9 mouse cellular contexts compared by ENCODE assay signal in genomic region chr9:63462296-63462695, GRCm38 (mm10).
DNase-seq lines count a peak whose midpoint lies in the region; ATAC-seq and TF ChIP-seq lines count a peak whose summit lies in the region.
"Had no signal": no experiment of that assay in that cellular context is flagged by ENCODE, and none has a peak within 500 bp of the region (broad histone marks: within the 10 kb centered on the region; RNA-seq: fewer than 3 reads in every experiment).

No protein-coding gene starts in this region.

- no peak for TF ChIP-seq EP300 in CH12.LX (IDR thresholded peaks at IDR 0.05; ENCODE audit: low read length)

- no peaks in the 10 kb centered on the region for H3K4me1 ChIP-seq in CH12.LX (ENCODE audit: control insufficient read depth in 1 of 2, insufficient read depth in 2 of 2)
- H3K4me1 ChIP-seq in lung, embryonic 14.5 days (ENCODE audit: insufficient read depth): no peaks in the 10 kb centered on the region
- H3K4me1 ChIP-seq: megakaryocyte, embryonic 14.5 days had no signal

- peak; percentile 86 to 93 for TF ChIP-seq CTCF in CH12.LX (conservative IDR thresholded peaks at IDR 0.05 in 1 of 2, IDR thresholded peaks at IDR 0.05 in 1 of 2; ENCODE audit: low read depth in 2 of 2, low read length in 2 of 2)
- TF ChIP-seq CTCF in lung, embryonic 14.5 days (IDR thresholded peaks at IDR 0.05; ENCODE audit: low read depth): peak; percentile 86

- peak; percentile 84 for DNase-seq in CD4-positive, CD25-positive, alpha-beta regulatory T cell, adult 2 months (ENCODE audit: low read depth, low spot score)
- DNase-seq in CH12.LX (ENCODE audit: extremely low read depth): peak; percentile 73
- DNase-seq in c-Kit-negative CD71-positive TER-119-positive erythroid progenitor cells, embryonic 14.5 days (ENCODE audit: low read depth, low spot score): peak; percentile 39
- DNase-seq in kidney, postnatal 4 days: peak; percentile 79 to 83
- peak; percentile 93 for DNase-seq in lung, embryonic 14.5 days
- peak; percentile 84 for DNase-seq in right cerebral cortex, postnatal 4 days

- TF ChIP-seq RAD21 in CH12.LX (IDR thresholded peaks at IDR 0.05; ENCODE audit: low read depth, low read length): peak; percentile 76

- no peaks in the 10 kb centered on the region for H3K27me3 ChIP-seq in CH12.LX (replicated peaks)
- no peaks in the 10 kb centered on the region for H3K27me3 ChIP-seq in lung, embryonic 14.5 days (ENCODE audit: insufficient read depth, low read length)

- dilution Hi-C loops in CH12.LX (cut with MboI; ENCODE audit: extremely low pct_ligation_motif_present, extremely low pct_unique_long_range_greater_than_20kb, low sequenced_read_pairs): no loop called here

- no peak overlapping the region for H3K4me3 ChIP-seq in CH12.LX (replicated peaks in 1 of 3; ENCODE audit: low read depth in 2 of 3, low read length in 2 of 3, poor library complexity in 1 of 3)
- H3K4me3 ChIP-seq in lung, embryonic 14.5 days (ENCODE audit: low read depth, low read length): no peak overlapping the region
- H3K4me3 ChIP-seq: megakaryocyte, embryonic 14.5 days had no signal

- no peaks in the 10 kb centered on the region for H3K36me3 ChIP-seq in CH12.LX (replicated peaks in 1 of 2; ENCODE audit: control insufficient read depth in 1 of 2, insufficient read depth in 1 of 2, low read length in 1 of 2)
- H3K36me3 ChIP-seq in lung, embryonic 14.5 days (ENCODE audit: insufficient read depth): no peaks in the 10 kb centered on the region

- H3K9ac ChIP-seq in CH12.LX (ENCODE audit: insufficient read depth, low read depth): no peak overlapping the region
- H3K9ac ChIP-seq in lung, embryonic 14.5 days: no peak overlapping the region

- no peak overlapping the region for H3K27ac ChIP-seq in CH12.LX (ENCODE audit: insufficient read depth, low read depth)
- no peak overlapping the region for H3K27ac ChIP-seq in lung, embryonic 14.5 days (ENCODE audit: low read depth)

- ATAC-seq in CD4-positive, CD25-positive, alpha-beta regulatory T cell, adult 4 months: no peak
- ATAC-seq in frontal cortex, adult (ENCODE audit: low TSS enrichment): peak; percentile 62; the same call in 1 of the 2 replicates
- ATAC-seq in lung, embryonic 14.5 days (ENCODE audit: insufficient read depth): no peak

- no peak for TF ChIP-seq POLR2A in CH12.LX (IDR thresholded peaks at IDR 0.05; ENCODE audit: low read depth, low read length)

- no peaks in the 10 kb centered on the region for H3K9me3 ChIP-seq in CH12.LX (replicated peaks; ENCODE audit: low read length)
- no peaks in the 10 kb centered on the region for H3K9me3 ChIP-seq in lung, embryonic 14.5 days (ENCODE audit: low read depth, low read length)
- H3K9me3 ChIP-seq: megakaryocyte, embryonic 14.5 days had no signal

- 61% methylated on average over 2 of the region's 2 CpGs for WGBS in lung, embryonic 14.5 days

- no peak overlapping the region for H3K4me2 ChIP-seq in CH12.LX (ENCODE audit: insufficient read depth, low read depth, poor library complexity, severe bottlenecking)
- H3K4me2 ChIP-seq in lung, embryonic 14.5 days: no peak overlapping the region

- in situ Hi-C loops in CH12.LX (cut with MboI; ENCODE audit: low pct_ligation_motif_present, low pct_unique_long_range_greater_than_20kb, low sequenced_read_pairs): loop anchor here (10.0 kb wide), 1 partner anchor 327 kb away; no protein-coding TSS in a partner anchor

- H3K79me2 ChIP-seq in CH12.LX (replicated peaks; ENCODE audit: control insufficient read depth, extremely low read depth, insufficient read depth, poor library complexity, severe bottlenecking): no peaks in the 10 kb centered on the region

TF ChIP-seq in CH12.LX, 34 proteins besides CTCF, POLR2A, EP300 and RAD21:
- TF ChIP-seq SMC3 (IDR thresholded peaks at IDR 0.05; ENCODE audit: low read depth, low read length) (peak; percentile 87), ZC3H11A (IDR thresholded peaks at IDR 0.05; ENCODE audit: low read depth, low read length) (peak; percentile 59; the same call in 1 of the 2 replicates), BHLHE40 (IDR thresholded peaks at IDR 0.05; ENCODE audit: low read depth, low read length) (no peak)

Comparison
In these comparisons a context has a peak if more than half of its experiments do, and no peak if none do; other contexts are left out.
1. DNase-seq: peak in every context shown above with its lines; median percentile 93 in lung, embryonic 14.5 days; 84 in CD4-positive, CD25-positive, alpha-beta regulatory T cell, adult 2 months; 84 in right cerebral cortex, postnatal 4 days; 81 in kidney, postnatal 4 days; 73 in CH12.LX; 39 in c-Kit-negative CD71-positive TER-119-positive erythroid progenitor cells, embryonic 14.5 days.